Mouse (Mus musculus): ENCODE data around the gene Tmem117. TPM values are rescaled to one million over a fixed set of nuclear protein-coding genes. Genes with fewer than 3 reads are reported as not detected.

The Tmem117 gene
- polyA plus RNA-seq, 1 experiment from 2014 or later = 2.8 TPM

DNA sequence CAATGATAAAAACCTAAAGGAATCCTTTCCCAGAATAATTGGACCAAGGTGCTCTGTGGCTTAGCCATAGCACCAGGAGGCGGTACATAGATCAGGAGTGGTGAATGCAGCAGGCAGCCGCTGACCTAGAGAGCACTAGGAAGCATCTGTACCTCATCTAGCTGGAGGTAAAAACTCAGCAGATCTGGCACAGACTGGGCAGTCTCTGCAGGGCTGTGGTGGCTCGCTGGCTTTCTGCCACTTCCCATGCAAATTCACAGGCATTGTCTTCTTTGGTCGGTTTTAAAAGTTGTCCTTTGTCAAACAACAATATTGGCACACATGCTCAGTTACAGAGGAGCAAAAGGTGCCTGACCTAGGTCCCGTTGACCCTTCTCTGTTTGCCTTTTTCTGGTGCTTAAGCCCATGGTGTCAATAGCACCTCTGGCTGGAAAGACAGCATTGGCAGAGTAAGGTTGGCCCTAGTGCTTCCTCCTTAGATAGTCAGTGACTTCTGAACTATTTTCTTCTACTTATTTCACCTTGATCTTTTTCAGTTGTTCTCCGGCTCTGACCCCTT is 420.2 kb downstream of the Tmem117 start:
- Histone ChIP-seq H3K9me3 (ENCODE audit: control insufficient read depth, low read length) (no peaks in the 10 kb centered on the region), H3K4me3 (ENCODE audit: low read length) (no peak overlapping the region), H3K9ac (ENCODE audit: low read depth, low read length) (no peak overlapping the region), H3K4me2 (ENCODE audit: low read depth, low read length) (no peak overlapping the region), H3K27ac (ENCODE audit: low read length) (no peak overlapping the region), H3K36me3 (ENCODE audit: control insufficient read depth, insufficient read depth, low read length) (no peaks in the 10 kb centered on the region), H3K27me3 (replicated peaks; ENCODE audit: control insufficient read depth, insufficient read depth, low read length) (no peaks in the 10 kb centered on the region), H3K4me1 (ENCODE audit: control insufficient read depth, insufficient read depth, low read length) (no peaks in the 10 kb centered on the region)
- no peak for ATAC-seq
- 68% methylated on average over 6 of the region's 6 CpGs for WGBS

DNA sequence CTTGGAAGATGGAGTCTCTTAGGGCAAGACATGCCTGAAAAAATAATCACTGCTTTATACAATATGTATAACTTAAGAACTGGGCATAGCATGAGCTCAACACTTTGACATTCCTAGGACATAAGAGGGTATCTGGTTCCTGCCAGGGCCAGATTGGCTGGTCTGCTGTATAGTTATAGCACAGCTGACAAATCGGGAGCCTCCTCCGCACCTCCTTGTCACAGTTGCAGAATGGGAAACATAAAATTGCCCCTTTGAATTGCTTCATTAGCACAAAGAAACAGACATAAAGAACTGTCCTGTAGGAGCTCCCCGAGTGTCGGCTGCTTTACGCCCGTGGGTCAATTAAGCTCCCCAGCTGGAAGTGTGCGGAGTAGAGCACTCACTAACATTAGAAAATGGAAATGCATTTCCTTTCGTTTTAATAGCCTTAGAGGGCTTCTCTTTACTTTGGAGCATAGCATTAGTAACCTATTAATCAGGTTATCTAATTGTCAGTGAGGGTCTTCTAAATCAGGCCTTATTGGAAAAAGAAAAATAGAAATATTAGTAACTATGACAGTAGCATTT is 426.1 kb downstream of the Tmem117 start:
- ATAC-seq = no peak
- H3K36me3 ChIP-seq (ENCODE audit: control insufficient read depth, insufficient read depth, low read length) = no peaks in the 10 kb centered on the region
- H3K4me3 ChIP-seq (ENCODE audit: low read length) = no peak overlapping the region
- no peak overlapping the region for H3K4me2 ChIP-seq (ENCODE audit: low read depth, low read length)
- 77% methylated on average over 8 of the region's 8 CpGs for WGBS
- no peak overlapping the region for H3K9ac ChIP-seq (ENCODE audit: low read depth, low read length)
- no peaks in the 10 kb centered on the region for H3K9me3 ChIP-seq (ENCODE audit: control insufficient read depth, low read length)
- no peak overlapping the region for H3K27ac ChIP-seq (ENCODE audit: low read length)
- no peaks in the 10 kb centered on the region for H3K27me3 ChIP-seq (replicated peaks; ENCODE audit: control insufficient read depth, insufficient read depth, low read length)
- H3K4me1 ChIP-seq (ENCODE audit: control insufficient read depth, insufficient read depth, low read length) = no peaks in the 10 kb centered on the region

DNA sequence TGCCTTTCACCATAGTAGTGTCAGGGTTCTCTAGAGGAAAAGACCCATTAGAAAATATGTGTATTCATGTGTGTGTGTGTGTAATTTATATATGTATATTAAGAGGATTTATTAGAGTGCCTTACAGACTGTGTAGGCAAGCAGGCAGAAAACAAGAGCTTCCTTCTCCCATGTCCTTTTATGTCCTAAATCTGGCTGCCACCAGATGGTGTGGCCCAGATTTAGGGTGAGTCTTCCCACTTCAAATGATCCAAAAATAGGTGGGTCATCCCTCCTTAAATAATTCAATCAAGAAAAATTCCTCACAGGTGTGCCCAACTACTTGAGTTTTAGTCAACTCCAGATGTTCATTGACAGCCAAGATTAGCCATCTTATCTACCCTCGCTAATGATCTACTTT is 439.0 kb downstream of the Tmem117 start:
- H3K27me3 ChIP-seq (replicated peaks; ENCODE audit: control insufficient read depth, insufficient read depth, low read length) = no peaks in the 10 kb centered on the region
- no peak overlapping the region for H3K4me2 ChIP-seq (ENCODE audit: low read depth, low read length)
- H3K36me3 ChIP-seq (ENCODE audit: control insufficient read depth, insufficient read depth, low read length) = no peaks in the 10 kb centered on the region
- WGBS = 85% methylated on average over 1 of the region's 1 CpGs
- H3K9ac ChIP-seq (ENCODE audit: low read depth, low read length) = no peak overlapping the region
- H3K9me3 ChIP-seq (ENCODE audit: control insufficient read depth, low read length) = no peaks in the 10 kb centered on the region
- H3K27ac ChIP-seq (ENCODE audit: low read length) = no peak overlapping the region
- no peaks in the 10 kb centered on the region for H3K4me1 ChIP-seq (ENCODE audit: control insufficient read depth, insufficient read depth, low read length)
- no peak for ATAC-seq
- H3K4me3 ChIP-seq (ENCODE audit: low read length) = no peak overlapping the region

DNA sequence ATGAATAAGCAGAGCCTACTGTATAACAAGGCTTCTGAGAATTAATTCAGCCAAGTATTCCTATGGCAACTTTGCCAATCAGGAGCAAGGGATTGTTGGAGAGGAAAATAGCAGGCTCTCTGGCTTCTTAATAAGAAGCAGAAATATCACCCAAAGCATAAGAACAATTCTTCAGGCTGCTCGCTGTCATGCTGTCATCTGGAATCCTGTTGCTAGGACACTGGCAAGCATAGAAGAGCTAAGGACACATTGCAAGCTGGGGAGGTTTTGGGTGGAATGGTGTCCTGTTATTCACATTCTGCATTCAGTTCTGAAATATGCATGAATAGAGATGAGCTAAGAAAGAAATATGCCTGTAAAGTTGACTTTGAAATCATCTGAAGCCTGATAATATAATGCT is 439.8 kb downstream of the Tmem117 start:
- 66% methylated on average over 1 of the region's 1 CpGs for WGBS
- Histone ChIP-seq H3K27me3 (replicated peaks; ENCODE audit: control insufficient read depth, insufficient read depth, low read length) (no peaks in the 10 kb centered on the region), H3K4me2 (ENCODE audit: low read depth, low read length) (no peak overlapping the region), H3K9ac (ENCODE audit: low read depth, low read length) (no peak overlapping the region), H3K27ac (ENCODE audit: low read length) (no peak overlapping the region), H3K4me1 (ENCODE audit: control insufficient read depth, insufficient read depth, low read length) (no peaks in the 10 kb centered on the region), H3K4me3 (ENCODE audit: low read length) (no peak overlapping the region), H3K9me3 (ENCODE audit: control insufficient read depth, low read length) (no peaks in the 10 kb centered on the region), H3K36me3 (ENCODE audit: control insufficient read depth, insufficient read depth, low read length) (no peaks in the 10 kb centered on the region)
- ATAC-seq = no peak

DNA sequence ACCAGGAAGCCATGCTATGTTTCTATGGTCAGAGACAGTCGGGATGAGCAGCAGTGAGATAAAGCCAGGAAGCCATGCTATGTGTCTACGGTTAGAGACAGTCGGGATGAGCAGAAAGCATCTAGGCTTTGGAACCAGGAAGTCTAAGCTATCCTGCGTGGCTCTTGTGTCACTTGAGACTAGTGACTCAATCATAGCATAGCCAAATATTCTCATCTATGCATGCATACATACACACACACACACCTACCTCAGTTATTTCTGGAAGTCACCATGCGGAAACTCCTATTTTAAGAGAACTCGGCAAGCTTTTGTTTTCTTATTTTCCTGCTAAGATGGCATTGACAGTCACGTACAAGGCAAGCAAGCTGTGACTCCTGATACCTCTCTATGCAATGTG is 441.8 kb downstream of the Tmem117 start:
- Histone ChIP-seq H3K4me2 (ENCODE audit: low read depth, low read length) (no peak overlapping the region), H3K9ac (ENCODE audit: low read depth, low read length) (no peak overlapping the region), H3K36me3 (ENCODE audit: control insufficient read depth, insufficient read depth, low read length) (no peaks in the 10 kb centered on the region), H3K9me3 (ENCODE audit: control insufficient read depth, low read length) (no peaks in the 10 kb centered on the region), H3K27ac (ENCODE audit: low read length) (no peak overlapping the region), H3K4me3 (ENCODE audit: low read length) (no peak overlapping the region), H3K27me3 (replicated peaks; ENCODE audit: control insufficient read depth, insufficient read depth, low read length) (no peaks in the 10 kb centered on the region), H3K4me1 (ENCODE audit: control insufficient read depth, insufficient read depth, low read length) (no peaks in the 10 kb centered on the region)
- ATAC-seq = no peak
- WGBS = 91% methylated on average over 7 of the region's 7 CpGs

DNA sequence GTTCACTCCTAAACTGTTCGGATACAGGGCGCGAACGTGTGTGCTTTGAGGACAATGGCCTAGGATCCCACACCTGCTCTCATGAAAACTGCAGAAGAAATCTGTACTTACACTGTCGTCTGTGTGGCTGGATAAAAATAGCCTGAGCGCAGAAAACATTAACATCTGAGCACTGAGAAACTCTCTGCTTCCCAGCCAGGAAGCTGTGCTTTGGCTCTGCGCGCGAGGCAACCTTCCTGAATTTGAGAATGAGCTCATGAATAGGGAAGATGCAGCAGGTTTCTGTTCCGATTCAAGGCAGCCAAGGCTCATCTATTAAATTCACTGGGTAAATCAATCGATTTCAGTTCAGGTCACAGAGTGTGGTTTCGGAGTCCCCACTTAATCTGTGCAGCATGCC is 446.3 kb downstream of the Tmem117 start:
- no peak for ATAC-seq
- Histone ChIP-seq H3K4me3 (ENCODE audit: low read length) (no peak overlapping the region), H3K9ac (ENCODE audit: low read depth, low read length) (no peak overlapping the region), H3K27ac (ENCODE audit: low read length) (no peak overlapping the region), H3K4me2 (ENCODE audit: low read depth, low read length) (no peak overlapping the region), H3K27me3 (replicated peaks; ENCODE audit: control insufficient read depth, insufficient read depth, low read length) (no peaks in the 10 kb centered on the region), H3K4me1 (ENCODE audit: control insufficient read depth, insufficient read depth, low read length) (no peaks in the 10 kb centered on the region), H3K36me3 (ENCODE audit: control insufficient read depth, insufficient read depth, low read length) (no peaks in the 10 kb centered on the region), H3K9me3 (ENCODE audit: control insufficient read depth, low read length) (no peaks in the 10 kb centered on the region)
- WGBS = 84% methylated on average over 12 of the region's 12 CpGs

DNA sequence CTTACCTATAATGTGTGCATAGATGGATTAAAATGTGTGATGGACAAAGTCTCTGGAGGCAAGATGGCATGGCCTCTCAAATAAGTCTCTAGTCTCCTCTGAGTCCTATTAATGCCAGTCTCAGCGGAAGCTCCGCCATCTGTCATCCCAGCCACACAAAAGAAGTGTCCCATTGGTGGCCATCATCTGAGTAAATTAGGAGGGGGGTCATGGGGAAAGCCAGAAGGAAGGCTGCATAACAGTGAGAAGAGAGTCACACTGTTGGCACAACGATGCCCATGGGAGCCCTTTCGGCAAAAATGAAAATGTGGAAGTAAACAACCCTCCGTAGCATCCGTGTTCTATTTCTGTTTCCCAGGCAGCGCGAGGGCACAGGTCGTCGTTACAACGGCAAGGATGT is 452.6 kb downstream of the Tmem117 start:
- Histone ChIP-seq H3K4me1 (ENCODE audit: control insufficient read depth, insufficient read depth, low read length) (no peaks in the 10 kb centered on the region), H3K27me3 (replicated peaks; ENCODE audit: control insufficient read depth, insufficient read depth, low read length) (no peaks in the 10 kb centered on the region), H3K36me3 (ENCODE audit: control insufficient read depth, insufficient read depth, low read length) (no peaks in the 10 kb centered on the region), H3K4me2 (ENCODE audit: low read depth, low read length) (no peak overlapping the region), H3K27ac (ENCODE audit: low read length) (no peak overlapping the region), H3K9me3 (ENCODE audit: control insufficient read depth, low read length) (no peaks in the 10 kb centered on the region), H3K4me3 (ENCODE audit: low read length) (no peak overlapping the region), H3K9ac (ENCODE audit: low read depth, low read length) (no peak overlapping the region)
- WGBS = 88% methylated on average over 11 of the region's 11 CpGs
- ATAC-seq = no peak

DNA sequence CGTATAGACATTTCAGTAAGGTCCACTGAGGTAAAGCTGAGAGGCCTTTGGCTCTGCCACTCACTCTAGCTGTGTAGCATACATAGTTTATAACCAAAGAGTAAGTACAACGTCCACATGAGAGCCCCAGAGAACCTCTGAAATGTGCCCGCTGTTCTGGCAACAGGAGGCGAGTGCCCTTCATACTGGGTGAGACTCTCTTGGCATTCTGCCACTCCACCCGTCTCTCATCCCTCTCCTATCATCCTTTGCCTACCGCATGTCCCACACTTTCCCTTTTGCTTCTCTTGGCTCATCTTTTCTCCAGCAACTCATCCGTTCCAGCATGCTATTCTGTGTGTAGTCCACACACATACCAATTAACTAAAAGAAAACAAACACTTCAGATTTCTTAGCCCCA is 456.9 kb downstream of the Tmem117 start:
- H3K9ac ChIP-seq (ENCODE audit: low read depth, low read length) = no peak overlapping the region
- H3K4me3 ChIP-seq (ENCODE audit: low read length) = no peak overlapping the region
- no peaks in the 10 kb centered on the region for H3K9me3 ChIP-seq (ENCODE audit: control insufficient read depth, low read length)
- 77% methylated on average over 7 of the region's 7 CpGs for WGBS
- H3K27ac ChIP-seq (ENCODE audit: low read length) = no peak overlapping the region
- no peak overlapping the region for H3K4me2 ChIP-seq (ENCODE audit: low read depth, low read length)
- ATAC-seq = no peak
- H3K27me3 ChIP-seq (replicated peaks; ENCODE audit: control insufficient read depth, insufficient read depth, low read length) = no peaks in the 10 kb centered on the region
- H3K36me3 ChIP-seq (ENCODE audit: control insufficient read depth, insufficient read depth, low read length) = no peaks in the 10 kb centered on the region
- no peaks in the 10 kb centered on the region for H3K4me1 ChIP-seq (ENCODE audit: control insufficient read depth, insufficient read depth, low read length)

DNA sequence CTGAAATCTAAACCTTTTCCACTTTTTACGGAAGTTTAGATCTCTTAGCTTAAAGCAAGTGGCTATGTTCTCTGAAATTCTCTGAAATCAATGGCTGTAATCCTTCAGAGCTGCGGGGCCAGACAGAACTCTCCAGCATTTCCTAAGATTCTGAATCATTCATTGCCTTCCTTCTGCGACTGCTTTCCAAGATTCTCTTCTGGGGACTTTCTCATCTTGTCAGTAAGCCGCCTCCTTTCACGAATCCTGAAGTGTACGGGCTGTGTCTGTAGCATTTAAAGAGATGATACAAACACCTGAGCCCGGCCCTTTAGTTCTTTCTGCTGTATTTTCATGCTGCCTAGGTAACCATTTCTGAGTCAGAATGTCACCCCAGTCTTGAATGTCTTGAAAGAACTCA is 471.1 kb downstream of the Tmem117 start:
- Histone ChIP-seq H3K4me1 (ENCODE audit: control insufficient read depth, insufficient read depth, low read length) (no peaks in the 10 kb centered on the region), H3K27me3 (replicated peaks; ENCODE audit: control insufficient read depth, insufficient read depth, low read length) (no peaks in the 10 kb centered on the region), H3K9ac (ENCODE audit: low read depth, low read length) (no peak overlapping the region), H3K9me3 (ENCODE audit: control insufficient read depth, low read length) (no peaks in the 10 kb centered on the region), H3K4me3 (ENCODE audit: low read length) (no peak overlapping the region), H3K4me2 (ENCODE audit: low read depth, low read length) (no peak overlapping the region), H3K36me3 (ENCODE audit: control insufficient read depth, insufficient read depth, low read length) (no peaks in the 10 kb centered on the region), H3K27ac (ENCODE audit: low read length) (no peak overlapping the region)
- WGBS = 86% methylated on average over 7 of the region's 7 CpGs
- no peak for ATAC-seq

DNA sequence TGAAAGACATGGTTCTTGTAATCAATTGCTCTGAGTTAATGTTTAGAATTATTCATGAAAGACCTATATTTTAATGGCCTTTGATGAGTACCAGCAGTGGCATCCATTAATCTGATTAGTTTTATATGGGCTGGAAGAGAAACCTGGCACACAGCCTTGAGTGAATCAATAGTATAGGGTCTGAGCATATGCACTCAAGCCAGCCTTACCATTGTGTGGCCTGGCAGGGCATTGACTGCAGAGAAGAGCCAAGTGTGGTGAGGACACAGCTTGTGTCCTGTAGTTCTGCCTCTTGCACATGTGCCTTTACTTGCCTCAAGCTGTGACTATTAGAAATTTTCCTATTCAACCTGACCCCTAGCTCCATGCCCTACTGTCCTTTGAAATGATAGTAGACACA is 472.5 kb downstream of the Tmem117 start:
- H3K27ac ChIP-seq (ENCODE audit: low read length) = no peak overlapping the region
- H3K27me3 ChIP-seq (replicated peaks; ENCODE audit: control insufficient read depth, insufficient read depth, low read length) = no peaks in the 10 kb centered on the region
- H3K4me1 ChIP-seq (ENCODE audit: control insufficient read depth, insufficient read depth, low read length) = no peaks in the 10 kb centered on the region
- no peak for ATAC-seq
- H3K9ac ChIP-seq (ENCODE audit: low read depth, low read length) = no peak overlapping the region
- H3K4me3 ChIP-seq (ENCODE audit: low read length) = no peak overlapping the region
- no peaks in the 10 kb centered on the region for H3K9me3 ChIP-seq (ENCODE audit: control insufficient read depth, low read length)
- no peak overlapping the region for H3K4me2 ChIP-seq (ENCODE audit: low read depth, low read length)
- H3K36me3 ChIP-seq (ENCODE audit: control insufficient read depth, insufficient read depth, low read length) = no peaks in the 10 kb centered on the region
